Mouse (Mus musculus): ENCODE data around the gene Fam3a.
"Not testable (repeated sequence)": the region's sequence is repeated elsewhere in the genome, so short reads cannot be mapped to it uniquely, and the experiment has no call there.

Fam3a gene

DNA sequence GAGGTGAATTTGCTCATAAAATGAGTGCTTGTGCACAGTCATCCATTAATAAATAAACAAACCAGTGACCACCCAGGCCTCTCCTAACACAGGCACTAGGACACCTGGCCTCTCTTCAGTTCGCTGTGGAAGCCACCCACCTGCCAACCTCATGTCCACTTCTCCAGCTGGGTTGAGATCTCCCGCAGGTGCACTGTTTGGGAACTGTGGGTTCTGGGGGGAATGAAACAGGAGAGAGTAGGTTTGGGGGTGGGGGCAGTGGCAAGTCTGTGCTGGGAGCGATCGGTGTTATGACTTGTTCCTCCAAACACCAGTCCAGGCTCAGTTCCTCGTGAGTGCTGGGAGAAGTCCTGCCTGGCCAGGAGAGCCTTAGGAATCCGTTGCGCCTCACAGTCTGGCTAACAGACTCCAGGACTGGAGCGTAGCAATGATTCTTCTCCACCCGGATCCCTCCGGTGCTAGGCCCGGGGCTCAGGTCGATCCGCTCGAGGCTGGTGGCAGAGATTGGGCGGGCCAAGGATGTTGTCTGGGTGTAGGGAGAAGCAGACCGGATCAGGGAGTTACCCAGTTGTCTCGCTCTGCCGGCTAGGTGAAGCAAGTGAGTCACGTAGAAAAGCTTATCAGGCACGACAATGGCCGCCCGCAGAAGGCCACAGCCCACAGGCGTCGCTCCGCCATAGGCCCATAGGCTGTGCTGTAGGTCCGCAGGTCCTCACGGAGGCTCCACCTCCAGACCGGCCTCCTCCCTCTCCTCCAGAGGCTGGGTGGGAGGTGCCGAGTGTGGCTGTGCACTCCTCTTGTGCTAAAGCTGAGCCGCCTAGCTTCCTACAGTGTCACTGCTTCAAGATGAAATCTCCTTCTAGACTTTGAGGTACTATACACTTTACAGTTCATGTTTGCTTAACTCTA is at the start of gene Fam3a, which contains the start of gene Ikbkg:
Gene Fam3a (minus strand): TSS at position 738 of the 909 bp plus-strand sequence.
Gene Ikbkg (plus strand): TSS at position 756 of the 909 bp plus-strand sequence.
- peak; percentile 89 to 91 for DNase-seq (ENCODE audit: inconsistent age in 2 of 2, low spot score in 1 of 2)

DNA sequence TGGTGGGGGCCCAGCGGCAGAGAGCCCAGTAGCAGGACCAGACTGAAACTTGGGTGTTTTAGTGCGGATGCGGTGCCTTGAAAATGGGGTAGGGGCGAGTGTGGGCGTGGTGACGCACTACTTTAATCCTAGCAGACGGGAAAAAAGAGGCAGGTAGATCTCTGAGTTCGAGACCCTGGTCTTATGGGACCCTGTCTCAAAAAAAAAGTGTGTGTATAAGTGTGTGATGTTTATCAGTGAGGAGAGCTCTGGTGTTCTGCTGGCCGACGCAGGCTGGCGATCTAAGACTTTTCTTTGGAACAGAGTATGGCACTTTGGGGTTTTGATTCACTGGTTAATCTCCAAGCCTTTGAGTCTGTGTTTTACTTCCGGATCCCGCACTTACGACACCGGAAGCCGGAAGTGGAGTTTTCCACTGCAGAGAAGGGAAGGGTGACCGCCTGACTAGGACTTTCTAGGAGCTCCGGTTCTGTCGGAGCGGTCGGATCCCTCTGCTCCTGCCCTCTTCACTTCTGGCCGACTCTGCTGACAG is 36.3 kb upstream of the Fam3a start:
- DNase-seq (ENCODE audit: inconsistent age in 2 of 2, low spot score in 1 of 2), result peak; percentile 79 to 92

- peak; percentile 93 to 97 for DNase-seq (ENCODE audit: inconsistent age in 2 of 2, low spot score in 1 of 2)
These were observed 35.8 kb upstream of the Fam3a start, which contains the start of gene G6pdx for GRCm38 (mm10) chrX:74428826-74429276. Gene G6pdx, minus strand, starts transcription at chrX:74429194.

GRCm38 (mm10) chrX:74428146-74428825 is 35.2 kb upstream of the Fam3a start:
- no peak for DNase-seq (ENCODE audit: inconsistent age in 2 of 2, low spot score in 1 of 2)

GRCm38 (mm10) chrX:74427116-74427515 is 34.0 kb upstream of the Fam3a start:
- peak in 1 of 2 experiments; percentile 40 for DNase-seq (ENCODE audit: inconsistent age in 2 of 2, low spot score in 1 of 2)

DNA sequence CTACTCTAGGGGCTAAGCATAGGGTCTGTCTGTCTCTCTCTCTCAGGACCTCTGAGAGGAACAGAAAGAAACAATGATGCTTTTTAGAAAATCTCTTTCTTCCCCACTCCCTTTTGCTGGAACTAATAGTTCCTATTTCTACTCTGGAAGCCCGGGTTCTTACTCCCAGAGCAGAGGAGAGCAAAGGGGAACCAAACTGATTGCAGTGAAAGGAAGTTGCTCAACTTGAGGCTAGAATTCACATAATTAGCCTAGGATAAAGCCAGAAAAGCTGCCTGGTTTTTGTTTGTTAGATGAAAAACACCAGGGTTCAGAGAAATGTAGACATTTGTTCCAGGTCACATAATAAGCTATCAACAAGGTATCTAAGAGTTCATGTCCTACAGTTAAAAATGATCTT is 33.2 kb upstream of the Fam3a start:
- no peak for DNase-seq (ENCODE audit: inconsistent age in 2 of 2, low spot score in 1 of 2)

DNA sequence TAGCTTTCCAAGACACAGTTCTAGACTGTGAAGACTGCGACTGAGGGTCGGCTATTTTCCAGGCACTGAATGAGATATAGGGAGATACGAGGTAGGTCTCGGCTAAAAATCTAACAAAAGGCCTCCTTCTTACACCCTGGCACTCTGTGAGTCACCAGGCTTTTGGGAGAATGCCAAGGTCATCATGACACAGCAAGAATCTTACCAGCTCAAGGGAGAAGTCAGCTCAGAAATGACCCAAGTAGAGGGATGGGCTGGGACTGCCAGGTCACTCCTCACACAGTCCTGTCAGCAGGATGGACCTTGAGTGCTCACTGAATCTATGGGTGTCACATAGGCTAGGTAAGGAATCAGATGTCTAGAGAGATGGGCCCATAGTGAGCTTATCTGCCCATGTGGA is 32.1 kb upstream of the Fam3a start:
- peak; percentile 88 to 95 for DNase-seq (ENCODE audit: inconsistent age in 2 of 2, low spot score in 1 of 2)

- peak; percentile 36 to 68 for DNase-seq (ENCODE audit: inconsistent age in 2 of 2, low spot score in 1 of 2)
These were observed 31.4 kb upstream of the Fam3a start for GRCm38 (mm10) chrX:74424443-74424842.

- DNase-seq (ENCODE audit: inconsistent age in 2 of 2, low spot score in 1 of 2), result peak; percentile 61 to 85
These were observed 20.3 kb upstream of the Fam3a start for GRCm38 (mm10) chrX:74413377-74413776.

DNA sequence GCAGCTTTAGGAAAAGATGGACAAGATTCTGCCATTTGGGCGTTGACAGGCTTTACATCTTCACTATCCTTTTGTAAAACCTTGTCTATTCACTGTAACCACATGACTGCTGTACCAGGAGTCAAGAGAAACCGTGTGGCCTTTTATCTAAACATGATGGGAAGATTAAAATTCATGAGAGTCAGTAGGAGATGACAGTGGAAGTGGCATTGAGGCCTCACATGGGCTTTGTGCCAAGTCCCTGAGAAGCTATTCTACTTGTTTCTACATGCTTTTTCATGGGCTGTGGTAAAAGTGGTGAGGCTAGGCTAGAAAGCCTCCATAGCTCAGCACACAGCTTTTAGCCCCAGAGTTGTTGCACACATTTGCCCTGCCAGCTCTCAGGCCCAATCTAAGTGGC is 15.3 kb upstream of the Fam3a start:
- no peak for DNase-seq (ENCODE audit: inconsistent age in 2 of 2, low spot score in 1 of 2)

GRCm38 (mm10) chrX:74400136-74400535 is 7.1 kb upstream of the Fam3a start:
- DNase-seq (ENCODE audit: inconsistent age in 2 of 2, low spot score in 1 of 2), result peak; percentile 46 to 53

GRCm38 (mm10) chrX:74388153-74388552 is 4.9 kb downstream of the Fam3a start:
- DNase-seq (ENCODE audit: inconsistent age in 2 of 2, low spot score in 1 of 2), result no peak

- DNase-seq (ENCODE audit: inconsistent age in 2 of 2, low spot score in 1 of 2), result no peak
These were observed 8.6 kb downstream of the Fam3a start for GRCm38 (mm10) chrX:74384451-74384850.

GRCm38 (mm10) chrX:74372888-74373549 is 20.1 kb downstream of the Fam3a start, which contains the start of the genes Ubl4a and Slc10a3:
Gene Ubl4a, minus strand, starts transcription at chrX:74373218.
Gene Slc10a3, minus strand, starts transcription at chrX:74373349.
- peak; percentile 93 to 95 for DNase-seq (ENCODE audit: inconsistent age in 2 of 2, low spot score in 1 of 2)

- DNase-seq (ENCODE audit: inconsistent age in 2 of 2, low spot score in 1 of 2), result peak; percentile 84 to 89
These were observed 24.7 kb downstream of the Fam3a start for GRCm38 (mm10) chrX:74368209-74368909.

GRCm38 (mm10) chrX:74367512-74367911 is 25.6 kb downstream of the Fam3a start:
- peak in 1 of 2 experiments; percentile 29 for DNase-seq (ENCODE audit: inconsistent age in 2 of 2, low spot score in 1 of 2)

- DNase-seq (ENCODE audit: inconsistent age in 2 of 2, low spot score in 1 of 2), result no peak
These were observed 33.9 kb downstream of the Fam3a start for GRCm38 (mm10) chrX:74359171-74359570.

GRCm38 (mm10) chrX:74357069-74357468 is 36.0 kb downstream of the Fam3a start:
- not testable (repeated sequence) for DNase-seq (ENCODE audit: inconsistent age in 2 of 2, low spot score in 1 of 2)

DNA sequence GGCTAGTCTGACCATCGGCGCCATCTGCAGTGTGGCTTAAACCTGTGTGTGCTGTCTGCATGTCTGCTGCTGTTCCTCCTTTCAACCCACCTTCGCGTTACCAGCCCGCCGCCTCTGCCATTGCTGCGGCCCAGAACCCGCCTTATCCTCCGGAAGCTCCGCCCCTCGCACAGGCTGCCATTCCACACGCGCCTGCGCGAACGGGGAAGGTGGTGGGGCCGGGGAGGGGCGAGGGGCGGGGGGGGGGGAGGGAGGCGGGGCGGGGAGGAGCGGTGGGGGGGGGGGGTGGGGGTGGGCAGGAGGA is 39.7 kb downstream of the Fam3a start, which contains the start of gene Lage3:
Gene Lage3 (minus strand): TSS at position 152 of the 304 bp plus-strand sequence.
- peak; percentile 85 to 90 for DNase-seq (ENCODE audit: inconsistent age in 2 of 2, low spot score in 1 of 2)

Data from adrenal gland, adult (tissue).